In the genomic region with DNA sequence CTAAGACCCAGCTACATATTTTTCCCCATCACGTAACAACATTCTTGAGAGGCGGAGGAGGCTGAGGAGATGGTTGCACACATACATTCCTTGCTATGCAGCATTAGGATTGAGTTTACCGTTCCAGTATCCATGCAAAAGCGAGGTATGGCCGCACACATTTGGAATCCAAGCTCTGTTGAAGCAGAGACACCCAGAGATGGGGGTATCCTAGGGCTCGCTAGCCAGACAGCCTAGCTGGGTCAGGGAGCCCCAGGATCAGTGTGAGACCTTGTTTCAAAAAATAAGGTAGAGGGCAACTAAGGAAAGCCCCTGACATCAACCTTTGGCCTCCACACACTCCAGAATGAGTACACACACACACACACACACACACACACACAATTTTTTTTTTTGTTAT, we compare ENCODE assay signal across 15 mouse cellular contexts.
DNase-seq lines count a peak whose midpoint lies in the region; ATAC-seq and TF ChIP-seq lines count a peak whose summit lies in the region.
"Had no signal": no experiment of that assay in that cellular context is flagged by ENCODE, and none has a peak within 500 bp of the region (broad histone marks: within the 10 kb centered on the region; RNA-seq: fewer than 3 reads in every experiment).

No protein-coding gene starts in this region.

- no peak overlapping the region for H3K4me2 ChIP-seq in heart, embryonic 12.5 days
- no peak overlapping the region for H3K4me2 ChIP-seq in kidney, embryonic 14.5 days (replicated peaks; ENCODE audit: low read depth, low read length)
- no peak overlapping the region for H3K4me2 ChIP-seq in stomach, embryonic 15.5 days
- H3K4me2 ChIP-seq in stomach, postnatal 0 days (replicated peaks; ENCODE audit: low read depth), result no peak overlapping the region
- H3K4me2 ChIP-seq in stomach, embryonic 16.5 days (ENCODE audit: low read depth, low read length), result no peak overlapping the region
- H3K4me2 ChIP-seq: limb, embryonic 13.5 days had no signal

- no peaks in the 10 kb centered on the region for H3K9me3 ChIP-seq in heart, embryonic 12.5 days (replicated peaks)
- H3K9me3 ChIP-seq in kidney, embryonic 14.5 days (ENCODE audit: control insufficient read depth, low read length), result no peaks in the 10 kb centered on the region
- no peaks in the 10 kb centered on the region for H3K9me3 ChIP-seq in stomach, embryonic 15.5 days
- H3K9me3 ChIP-seq in stomach, postnatal 0 days (ENCODE audit: control insufficient read depth, low read length), result no peaks in the 10 kb centered on the region
- H3K9me3 ChIP-seq in stomach, embryonic 16.5 days (replicated peaks; ENCODE audit: control insufficient read depth, low read length), result no peaks in the 10 kb centered on the region
- H3K9me3 ChIP-seq: limb, embryonic 13.5 days had no signal

- H3K4me3 ChIP-seq in heart, embryonic 12.5 days, result no peak overlapping the region
- no peak overlapping the region for H3K4me3 ChIP-seq in kidney, embryonic 14.5 days (ENCODE audit: low read length)
- H3K4me3 ChIP-seq in stomach, embryonic 15.5 days (replicated peaks), result no peak overlapping the region
- no peak overlapping the region for H3K4me3 ChIP-seq in stomach, postnatal 0 days (ENCODE audit: low read depth, low read length)
- H3K4me3 ChIP-seq in stomach, embryonic 16.5 days (replicated peaks; ENCODE audit: low read length), result no peak overlapping the region
- H3K4me3 ChIP-seq: limb, embryonic 13.5 days had no signal

- 88% methylated on average over 6 of the region's 6 CpGs for WGBS in heart, embryonic 12.5 days
- 72% methylated on average over 6 of the region's 6 CpGs for WGBS in kidney, embryonic 14.5 days
- WGBS in stomach, embryonic 15.5 days, result 90% methylated on average over 6 of the region's 6 CpGs
- WGBS in stomach, postnatal 0 days, result 96% methylated on average over 6 of the region's 6 CpGs
- WGBS in stomach, embryonic 16.5 days, result 93% methylated on average over 6 of the region's 6 CpGs

- ATAC-seq in heart, embryonic 12.5 days (ENCODE audit: insufficient number of reproducible peaks, low FRiP score), result no peak
- ATAC-seq in kidney, embryonic 14.5 days (ENCODE audit: low FRiP score, low TSS enrichment), result no peak
- ATAC-seq in stomach, embryonic 15.5 days (ENCODE audit: insufficient read depth, low FRiP score, low read depth), result no peak
- no peak for ATAC-seq in stomach, postnatal 0 days (ENCODE audit: low FRiP score, low TSS enrichment)
- no peak for ATAC-seq in stomach, embryonic 16.5 days (ENCODE audit: insufficient read depth, low FRiP score)

- no peaks in the 10 kb centered on the region for H3K27me3 ChIP-seq in heart, embryonic 12.5 days (replicated peaks)
- no peaks in the 10 kb centered on the region for H3K27me3 ChIP-seq in kidney, embryonic 14.5 days (ENCODE audit: control insufficient read depth, insufficient read depth, low read length)
- H3K27me3 ChIP-seq in stomach, embryonic 15.5 days (replicated peaks), result no peaks in the 10 kb centered on the region
- H3K27me3 ChIP-seq in stomach, postnatal 0 days (ENCODE audit: control insufficient read depth, insufficient read depth, low read length), result no peaks in the 10 kb centered on the region
- H3K27me3 ChIP-seq in stomach, embryonic 16.5 days (ENCODE audit: control insufficient read depth, insufficient read depth, low read length), result no peaks in the 10 kb centered on the region
- H3K27me3 ChIP-seq: limb, embryonic 13.5 days had no signal

- peaks cover 54% of the 10 kb centered on the region for H3K4me1 ChIP-seq in heart, embryonic 12.5 days (replicated peaks)
- H3K4me1 ChIP-seq in kidney, embryonic 14.5 days (ENCODE audit: control insufficient read depth, insufficient read depth, low read length), result peaks cover 46% of the 10 kb centered on the region
- peaks cover 27% of the 10 kb centered on the region for H3K4me1 ChIP-seq in stomach, embryonic 15.5 days
- H3K4me1 ChIP-seq in stomach, postnatal 0 days (replicated peaks; ENCODE audit: control insufficient read depth, insufficient read depth), result peaks cover 6% of the 10 kb centered on the region
- peaks cover 41% of the 10 kb centered on the region for H3K4me1 ChIP-seq in stomach, embryonic 16.5 days (ENCODE audit: control insufficient read depth, insufficient read depth, low read length)

- no peaks in the 10 kb centered on the region for H3K36me3 ChIP-seq in heart, embryonic 12.5 days
- H3K36me3 ChIP-seq in kidney, embryonic 14.5 days (ENCODE audit: control insufficient read depth, insufficient read depth, low read length), result no peaks in the 10 kb centered on the region
- no peaks in the 10 kb centered on the region for H3K36me3 ChIP-seq in stomach, embryonic 15.5 days
- no peaks in the 10 kb centered on the region for H3K36me3 ChIP-seq in stomach, postnatal 0 days (ENCODE audit: control insufficient read depth, insufficient read depth, low read length)
- no peaks in the 10 kb centered on the region for H3K36me3 ChIP-seq in stomach, embryonic 16.5 days (ENCODE audit: control insufficient read depth, insufficient read depth, low read length)
- H3K36me3 ChIP-seq: limb, embryonic 13.5 days had no signal

- DNase-seq in heart, adult 9 months (ENCODE audit: low spot score in 2 of 2), result no peak
- no peak for DNase-seq in kidney, adult 11 months
- no peak for DNase-seq in stomach, postnatal 0 days (ENCODE audit: low spot score)
- no peak for DNase-seq in thymus, postnatal 36 days
- DNase-seq: adrenal gland, postnatal 14 days; cerebellum, adult 2 months; gastrocnemius, postnatal 10 days; heart, postnatal 4 days; retina, postnatal 1 day; thymus, postnatal 14 days had no signal

- no peak overlapping the region for H3K9ac ChIP-seq in heart, embryonic 12.5 days
- H3K9ac ChIP-seq in kidney, embryonic 14.5 days (ENCODE audit: low read depth, low read length), result no peak overlapping the region
- H3K9ac ChIP-seq in stomach, embryonic 15.5 days, result no peak overlapping the region
- H3K9ac ChIP-seq in stomach, postnatal 0 days (ENCODE audit: low read length), result no peak overlapping the region
- H3K9ac ChIP-seq in stomach, embryonic 16.5 days (ENCODE audit: low read length), result no peak overlapping the region
- H3K9ac ChIP-seq: limb, embryonic 13.5 days had no signal

- peak overlapping the region; percentile 72 for H3K27ac ChIP-seq in heart, embryonic 12.5 days (ENCODE audit: poor library complexity, severe bottlenecking)
- peak overlapping the region; percentile 68; the same call in 1 of the 2 replicates for H3K27ac ChIP-seq in kidney, embryonic 14.5 days (ENCODE audit: low read depth, low read length)
- H3K27ac ChIP-seq in stomach, embryonic 15.5 days, result peak overlapping the region; percentile 91; the same call in 1 of the 2 replicates
- no peak overlapping the region for H3K27ac ChIP-seq in stomach, postnatal 0 days (replicated peaks)
- H3K27ac ChIP-seq in stomach, embryonic 16.5 days (ENCODE audit: low read length), result peak overlapping the region; percentile 93; the same call in 1 of the 2 replicates
- H3K27ac ChIP-seq: limb, embryonic 13.5 days had no signal

- TF ChIP-seq EP300 in stomach, postnatal 0 days (optimal IDR thresholded peaks at IDR 0.05), result no peak

- no peak for TF ChIP-seq CTCF in stomach, postnatal 0 days (IDR thresholded peaks at IDR 0.05; ENCODE audit: low read depth)
